Mouse (Mus musculus) thymus, adult 2 months (tissue): ENCODE results near the gene Myrip.

Source experiments
- CTCF ChIP-seq: fragments of 200-500 bp; IDR thresholded peaks from 2 replicates; pipeline ENCODE4 v1.5.1; 2012; ENCODE audit warnings: mild to moderate bottlenecking, control low read depth, low read length, moderate library complexity, borderline replicate concordance; ENCODE audit not compliant: control insufficient read depth, poor library complexity, insufficient read depth; ENCODE audit errors: extremely low read depth
- POLR2A ChIP-seq: fragments of 200-500 bp; IDR thresholded peaks from 2 replicates; pipeline ENCODE4 v1.6.1; 2012; ENCODE audit warnings: mild to moderate bottlenecking, low read length, control low read depth, moderate library complexity; ENCODE audit not compliant: control insufficient read depth, poor library complexity, insufficient read depth; ENCODE audit errors: extremely low read depth

DNA sequence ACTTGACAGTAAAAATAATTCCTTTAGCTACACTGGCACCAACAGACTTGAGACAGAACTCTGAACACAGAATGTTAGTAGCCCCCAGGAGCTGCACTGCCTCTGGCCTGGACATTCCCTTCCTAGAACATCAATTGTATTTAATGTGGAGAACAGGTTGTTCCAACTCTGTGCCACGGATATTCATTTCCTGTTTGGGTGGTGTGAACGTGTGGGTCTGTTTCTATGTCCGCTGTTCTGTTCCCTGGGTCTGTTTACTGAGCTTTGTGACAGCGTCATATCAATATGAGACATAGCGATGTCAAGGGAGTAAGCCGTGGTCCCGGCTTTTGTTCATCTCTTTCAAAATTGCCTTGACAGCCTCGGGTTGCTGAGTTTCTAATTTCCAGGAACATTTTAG is 97.0 kb downstream of the Myrip start:
- TF ChIP-seq CTCF (no peak), POLR2A (no peak)
